Mouse (Mus musculus): ENCODE data around the gene Gm10944. TPM values are rescaled to one million over a fixed set of nuclear protein-coding genes. Genes with fewer than 3 reads are reported as not detected.
A peak's percentile ranks its signal among the peaks of the same experiment; 100 is the strongest.

The Gm10944 gene
- not detected for polyA plus RNA-seq (2012; fragmentation: generic; extraction: Trizol)
- long read RNA-seq, experiment 1 = 0 reads
- long read RNA-seq, experiment 2 = 0 reads

DNA sequence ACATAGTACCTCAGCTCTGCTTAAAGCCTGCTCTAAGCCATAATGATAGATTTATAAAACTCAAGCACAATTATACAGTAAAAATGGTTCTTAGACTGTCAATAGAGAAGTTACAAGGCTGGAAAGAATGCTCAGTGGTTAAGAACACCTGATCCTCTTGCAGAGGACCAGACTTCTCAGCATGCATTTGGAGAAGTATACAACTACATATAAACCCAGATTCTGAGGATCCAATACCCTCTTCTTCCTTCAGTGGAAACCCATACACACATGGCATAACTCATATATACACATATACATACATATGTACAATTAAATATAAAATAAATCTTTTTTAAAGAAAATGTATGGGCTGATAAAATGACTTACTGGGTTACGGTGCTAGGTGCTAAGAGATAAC lies at the start of gene Gm10944:
Gene Gm10944, plus strand, starts transcription at position 301 of the 400 bp plus-strand sequence.
- TF ChIP-seq MAX (IDR thresholded peaks at IDR 0.05) (no peak), FOSL1 (IDR thresholded peaks at IDR 0.05; ENCODE audit: insufficient read depth, low read length, poor library complexity, severe bottlenecking) (no peak), MYOD1 (IDR thresholded peaks at IDR 0.05; ENCODE audit: control insufficient read depth, insufficient read length, low read depth) (no peak)
- no peak within 1 kb of the TSS for H3ac ChIP-seq (ENCODE audit: control insufficient read depth, insufficient read length, low read depth)
- no peak within 1 kb of the TSS for H3K4me3 ChIP-seq (ENCODE audit: insufficient read depth, poor library complexity, severe bottlenecking)
- no peaks in the 10 kb centered on the region for H3K36me3 ChIP-seq (ENCODE audit: control insufficient read depth, insufficient read depth)
- no peaks in the 10 kb centered on the region for H3K79me2 ChIP-seq (ENCODE audit: control insufficient read depth, insufficient read depth)
- no peaks in the 10 kb centered on the region for H3K27me3 ChIP-seq (ENCODE audit: control insufficient read depth, insufficient read depth, insufficient read length)
- no peaks in the 10 kb centered on the region for H3K79me3 ChIP-seq (ENCODE audit: low read depth)

GRCm38 (mm10) chr10:10655991-10656390 lies 25.2 kb upstream of the Gm10944 start:
- no peak for TF ChIP-seq CTCF (IDR thresholded peaks at IDR 0.05; ENCODE audit: control insufficient read depth, insufficient read depth, insufficient read length)
- H3K79me2 ChIP-seq (ENCODE audit: control insufficient read depth, insufficient read depth) = no peaks in the 10 kb centered on the region
- H3ac ChIP-seq (ENCODE audit: control insufficient read depth, insufficient read length, low read depth) = no peak overlapping the region
- no peak overlapping the region for H3K4me3 ChIP-seq (ENCODE audit: insufficient read depth, poor library complexity, severe bottlenecking)
- no peaks in the 10 kb centered on the region for H3K79me3 ChIP-seq (ENCODE audit: low read depth)
- no peaks in the 10 kb centered on the region for H3K36me3 ChIP-seq (ENCODE audit: control insufficient read depth, insufficient read depth)
- no peaks in the 10 kb centered on the region for H3K27me3 ChIP-seq (ENCODE audit: control insufficient read depth, insufficient read depth, insufficient read length)

DNA sequence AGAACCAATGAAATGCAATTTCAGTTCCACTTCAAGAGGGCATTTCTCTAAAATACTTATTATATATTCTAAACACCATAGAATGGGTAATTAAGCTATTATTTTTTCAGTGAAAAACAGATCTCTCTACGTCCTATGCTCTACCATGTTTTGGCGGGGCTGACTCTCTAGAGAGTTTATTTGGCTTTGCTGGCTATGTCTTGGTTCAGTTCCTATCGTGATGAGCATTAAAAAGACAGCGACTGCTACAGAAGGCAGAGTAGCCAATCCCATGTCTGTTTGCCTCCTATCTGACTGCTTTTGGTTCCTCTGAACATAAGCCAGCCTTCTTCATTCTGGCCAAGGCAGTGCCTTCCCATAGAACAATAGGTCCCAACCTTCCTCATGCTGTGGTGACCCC lies 24.5 kb upstream of the Gm10944 start:
- Histone ChIP-seq H3K4me3 (ENCODE audit: insufficient read depth, poor library complexity, severe bottlenecking) (no peak overlapping the region), H3K27me3 (ENCODE audit: control insufficient read depth, insufficient read depth, insufficient read length) (no peaks in the 10 kb centered on the region), H3K79me3 (ENCODE audit: low read depth) (no peaks in the 10 kb centered on the region), H3K79me2 (ENCODE audit: control insufficient read depth, insufficient read depth) (no peaks in the 10 kb centered on the region), H3ac (ENCODE audit: control insufficient read depth, insufficient read length, low read depth) (no peak overlapping the region), H3K36me3 (ENCODE audit: control insufficient read depth, insufficient read depth) (no peaks in the 10 kb centered on the region)
- TF ChIP-seq USF1 (IDR thresholded peaks at IDR 0.05; ENCODE audit: low read depth) = no peak
- no peak for TF ChIP-seq FOSL1 (IDR thresholded peaks at IDR 0.05; ENCODE audit: insufficient read depth, low read length, poor library complexity, severe bottlenecking)
- TF ChIP-seq CTCF (IDR thresholded peaks at IDR 0.05; ENCODE audit: control insufficient read depth, insufficient read depth, insufficient read length) = no peak
- no peak for TF ChIP-seq MYOD1 (IDR thresholded peaks at IDR 0.05; ENCODE audit: control insufficient read depth, insufficient read length, low read depth)
- TF ChIP-seq CEBPB (IDR thresholded peaks at IDR 0.05; ENCODE audit: low read depth) = no peak
- TF ChIP-seq MAX (IDR thresholded peaks at IDR 0.05) = no peak
- TF ChIP-seq MYOG (IDR thresholded peaks at IDR 0.05; ENCODE audit: control insufficient read depth, extremely low read depth, insufficient read length) = no peak

GRCm38 (mm10) chr10:10659161-10659560 lies 22.0 kb upstream of the Gm10944 start:
- Histone ChIP-seq H3K36me3 (ENCODE audit: control insufficient read depth, insufficient read depth) (no peaks in the 10 kb centered on the region), H3K27me3 (ENCODE audit: control insufficient read depth, insufficient read depth, insufficient read length) (no peaks in the 10 kb centered on the region), H3K4me3 (ENCODE audit: insufficient read depth, poor library complexity, severe bottlenecking) (no peak overlapping the region), H3ac (ENCODE audit: control insufficient read depth, insufficient read length, low read depth) (no peak overlapping the region), H3K79me3 (ENCODE audit: low read depth) (no peaks in the 10 kb centered on the region), H3K79me2 (ENCODE audit: control insufficient read depth, insufficient read depth) (no peaks in the 10 kb centered on the region)
- no peak for TF ChIP-seq MYOD1 (IDR thresholded peaks at IDR 0.05; ENCODE audit: control insufficient read depth, insufficient read length, low read depth)
- TF ChIP-seq CEBPB (IDR thresholded peaks at IDR 0.05; ENCODE audit: low read depth) = no peak
- TF ChIP-seq MYOG (IDR thresholded peaks at IDR 0.05; ENCODE audit: control insufficient read depth, extremely low read depth, insufficient read length) = no peak
- no peak for TF ChIP-seq USF1 (IDR thresholded peaks at IDR 0.05; ENCODE audit: low read depth)

GRCm38 (mm10) chr10:10659976-10660375 lies 21.2 kb upstream of the Gm10944 start:
- TF ChIP-seq USF1 (IDR thresholded peaks at IDR 0.05; ENCODE audit: low read depth) (no peak), FOSL1 (IDR thresholded peaks at IDR 0.05; ENCODE audit: insufficient read depth, low read length, poor library complexity, severe bottlenecking) (no peak), MAX (IDR thresholded peaks at IDR 0.05) (no peak), MYOD1 (IDR thresholded peaks at IDR 0.05; ENCODE audit: control insufficient read depth, insufficient read length, low read depth) (no peak), CTCF (IDR thresholded peaks at IDR 0.05; ENCODE audit: control insufficient read depth, insufficient read depth, insufficient read length) (no peak), MYOG (IDR thresholded peaks at IDR 0.05; ENCODE audit: control insufficient read depth, extremely low read depth, insufficient read length) (no peak), CEBPB (IDR thresholded peaks at IDR 0.05; ENCODE audit: low read depth) (no peak)
- Histone ChIP-seq H3ac (ENCODE audit: control insufficient read depth, insufficient read length, low read depth) (no peak overlapping the region), H3K36me3 (ENCODE audit: control insufficient read depth, insufficient read depth) (no peaks in the 10 kb centered on the region), H3K4me3 (ENCODE audit: insufficient read depth, poor library complexity, severe bottlenecking) (no peak overlapping the region), H3K79me2 (ENCODE audit: control insufficient read depth, insufficient read depth) (no peaks in the 10 kb centered on the region), H3K79me3 (ENCODE audit: low read depth) (no peaks in the 10 kb centered on the region), H3K27me3 (ENCODE audit: control insufficient read depth, insufficient read depth, insufficient read length) (no peaks in the 10 kb centered on the region)

DNA sequence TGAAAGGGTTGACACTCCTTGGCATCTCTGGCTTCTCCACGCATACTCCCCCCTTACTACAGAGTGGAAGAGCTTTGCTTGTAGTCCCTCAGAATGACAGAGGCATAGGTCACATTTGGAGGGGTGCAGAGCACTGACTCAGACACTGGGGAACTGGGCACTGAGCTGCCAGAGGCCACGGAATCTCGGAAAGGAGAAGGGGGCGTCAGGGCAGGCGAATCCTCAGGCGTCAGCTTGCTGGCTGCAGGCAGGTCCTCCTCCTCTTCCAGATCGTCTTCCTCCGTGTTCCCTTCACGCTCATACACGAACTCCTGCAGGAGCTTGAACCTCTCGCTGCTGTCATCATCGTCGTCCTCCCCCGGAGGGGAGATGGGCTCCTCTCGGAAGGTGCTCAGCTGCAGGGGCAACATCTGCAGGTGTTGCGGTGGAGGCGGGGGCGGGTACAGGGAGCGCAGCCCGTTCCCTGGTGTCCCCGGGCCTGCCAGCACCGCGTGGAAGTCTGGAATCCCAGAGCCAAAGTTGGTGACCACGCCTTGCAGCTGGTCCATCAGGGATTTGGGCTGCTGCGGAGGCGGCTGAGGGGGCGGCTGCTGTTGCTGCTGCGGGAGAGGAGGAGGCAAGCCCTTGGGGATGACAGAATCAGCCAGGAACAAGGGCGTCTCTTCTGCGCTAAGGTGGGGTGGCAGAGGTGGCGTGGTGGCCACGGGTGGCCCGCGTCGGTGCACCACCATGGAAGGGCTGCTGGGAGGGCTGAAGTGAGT lies 7.9 kb downstream of the Gm10944 start:
- H3K36me3 ChIP-seq (ENCODE audit: control insufficient read depth, insufficient read depth) = no peaks in the 10 kb centered on the region
- no peaks in the 10 kb centered on the region for H3K79me3 ChIP-seq (ENCODE audit: low read depth)
- H3K27me3 ChIP-seq (ENCODE audit: control insufficient read depth, insufficient read depth, insufficient read length) = no peaks in the 10 kb centered on the region
- TF ChIP-seq MYOD1 (IDR thresholded peaks at IDR 0.05; ENCODE audit: control insufficient read depth, insufficient read length, low read depth) (no peak), FOSL1 (IDR thresholded peaks at IDR 0.05; ENCODE audit: insufficient read depth, low read length, poor library complexity, severe bottlenecking) (no peak), USF1 (IDR thresholded peaks at IDR 0.05; ENCODE audit: low read depth) (no peak), CEBPB (IDR thresholded peaks at IDR 0.05; ENCODE audit: low read depth) (no peak), CTCF (IDR thresholded peaks at IDR 0.05; ENCODE audit: control insufficient read depth, insufficient read depth, insufficient read length) (no peak), MYOG (IDR thresholded peaks at IDR 0.05; ENCODE audit: control insufficient read depth, extremely low read depth, insufficient read length) (no peak), MAX (IDR thresholded peaks at IDR 0.05) (no peak)
- H3ac ChIP-seq (ENCODE audit: control insufficient read depth, insufficient read length, low read depth) = peak overlapping the region; percentile 14
- H3K79me2 ChIP-seq (ENCODE audit: control insufficient read depth, insufficient read depth) = no peaks in the 10 kb centered on the region
- no peak overlapping the region for H3K4me3 ChIP-seq (ENCODE audit: insufficient read depth, poor library complexity, severe bottlenecking)
